Mouse (Mus musculus): ENCODE results near the gene Rab40c.
A peak's percentile ranks its signal among the peaks of the same experiment; 100 is the strongest.

The Rab40c gene

GRCm38 (mm10) chr17:25946349-25946748 lies 26.8 kb upstream of the Rab40c start:
- DNase-seq (ENCODE audit: low spot score in 2 of 2) = no peak

- no peak for DNase-seq (ENCODE audit: low spot score in 2 of 2)
These were observed 26.1 kb upstream of the Rab40c start for GRCm38 (mm10) chr17:25945517-25946155.

- no peak for DNase-seq (ENCODE audit: low spot score in 2 of 2)
These were observed 25.0 kb upstream of the Rab40c start, which contains the start of the genes Pigq and Nhlrc4 for GRCm38 (mm10) chr17:25944366-25945163. Gene Pigq (minus strand): TSS chr17:25944936. Gene Nhlrc4 (minus strand): TSS chr17:25944961.

GRCm38 (mm10) chr17:25943769-25944168 lies 24.2 kb upstream of the Rab40c start:
- DNase-seq (ENCODE audit: low spot score in 2 of 2) = no peak

- no peak for DNase-seq (ENCODE audit: low spot score in 2 of 2)
These were observed 23.7 kb upstream of the Rab40c start for GRCm38 (mm10) chr17:25943221-25943620.

GRCm38 (mm10) chr17:25942597-25943151 lies 23.1 kb upstream of the Rab40c start:
- no peak for DNase-seq (ENCODE audit: low spot score in 2 of 2)

GRCm38 (mm10) chr17:25941511-25942241 lies 22.1 kb upstream of the Rab40c start:
- peak; percentile 46 to 65 for DNase-seq (ENCODE audit: low spot score in 2 of 2)

GRCm38 (mm10) chr17:25934526-25934925 lies 15.0 kb upstream of the Rab40c start:
- DNase-seq (ENCODE audit: low spot score in 2 of 2) = no peak

GRCm38 (mm10) chr17:25925348-25925747 lies 5.8 kb upstream of the Rab40c start:
- peak; percentile 28 to 35 for DNase-seq (ENCODE audit: low spot score in 2 of 2)

GRCm38 (mm10) chr17:25922120-25922519 lies 2.6 kb upstream of the Rab40c start:
- no peak for DNase-seq (ENCODE audit: low spot score in 2 of 2)

- DNase-seq (ENCODE audit: low spot score in 2 of 2) = peak; percentile 100
These were observed 487 bp upstream of the Rab40c start for GRCm38 (mm10) chr17:25919786-25920642.

GRCm38 (mm10) chr17:25918037-25918750 lies 1.3 kb downstream of the Rab40c start:
- no peak for DNase-seq (ENCODE audit: low spot score in 2 of 2)

- DNase-seq (ENCODE audit: low spot score in 2 of 2) = no peak
These were observed 2.4 kb downstream of the Rab40c start for GRCm38 (mm10) chr17:25916931-25917647.

- no peak for DNase-seq (ENCODE audit: low spot score in 2 of 2)
These were observed 5.2 kb downstream of the Rab40c start for GRCm38 (mm10) chr17:25914295-25914694.

GRCm38 (mm10) chr17:25913877-25914275 lies 5.7 kb downstream of the Rab40c start:
- no peak for DNase-seq (ENCODE audit: low spot score in 2 of 2)

GRCm38 (mm10) chr17:25913186-25913876 lies 6.2 kb downstream of the Rab40c start:
- peak; percentile 67 to 82 for DNase-seq (ENCODE audit: low spot score in 2 of 2)

- DNase-seq (ENCODE audit: low spot score in 2 of 2) = no peak
These were observed 7.7 kb downstream of the Rab40c start for GRCm38 (mm10) chr17:25911816-25912215.

- no peak for DNase-seq (ENCODE audit: low spot score in 2 of 2)
These were observed 11.9 kb downstream of the Rab40c start for GRCm38 (mm10) chr17:25907640-25908039.

- no peak for DNase-seq (ENCODE audit: low spot score in 2 of 2)
These were observed 16.5 kb downstream of the Rab40c start for GRCm38 (mm10) chr17:25903061-25903460.

Data from right cerebral cortex, postnatal 36 days (tissue).